ENCODE assay signal across 18 mouse cellular contexts in genomic region chr13:24272740-24273377, GRCm38 (mm10). TPM values are rescaled to one million over a fixed set of nuclear protein-coding genes. Genes with fewer than 3 reads are reported as not detected.
DNase-seq lines count a peak whose midpoint lies in the region; ATAC-seq lines count a peak whose summit lies in the region.
"Had no signal": no experiment of that assay in that cellular context is flagged by ENCODE, and none has a peak within 500 bp of the region (broad histone marks: within the 10 kb centered on the region; RNA-seq: fewer than 3 reads in every experiment).

No protein-coding gene starts in this region.

- 65% methylated on average over 4 of the region's 4 CpGs for WGBS in limb, embryonic 15.5 days
- 61% methylated on average over 4 of the region's 4 CpGs for WGBS in limb, embryonic 10.5 days
- 68% methylated on average over 4 of the region's 4 CpGs for WGBS in embryonic facial prominence, embryonic 14.5 days
- WGBS in stomach, embryonic 15.5 days: 65% methylated on average over 4 of the region's 4 CpGs

- H3K9ac ChIP-seq in limb, embryonic 15.5 days: no peak overlapping the region
- no peak overlapping the region for H3K9ac ChIP-seq in embryonic facial prominence, embryonic 14.5 days (ENCODE audit: low read depth, low read length)
- no peak overlapping the region for H3K9ac ChIP-seq in stomach, embryonic 15.5 days
- H3K9ac ChIP-seq: hindbrain, embryonic 12.5 days; limb, embryonic 12.5 days; liver, embryonic 12.5 days; midbrain, embryonic 13.5 days had no signal

- ATAC-seq in limb, embryonic 15.5 days (ENCODE audit: insufficient number of reproducible peaks, low FRiP score, low TSS enrichment, low read depth): no peak
- peak; percentile 13; the same call in 1 of the 2 replicates for ATAC-seq in embryonic facial prominence, embryonic 14.5 days (ENCODE audit: low read depth)
- ATAC-seq in stomach, embryonic 15.5 days (ENCODE audit: insufficient read depth, low FRiP score, low read depth): peak; percentile 63; the same call in 1 of the 2 replicates
- no peak for ATAC-seq in cerebellum, adult (ENCODE audit: insufficient number of reproducible peaks, low FRiP score, low TSS enrichment)
- ATAC-seq: forebrain, embryonic 14.5 days; liver, embryonic 12.5 days; midbrain, embryonic 13.5 days had no signal

- H3K27ac ChIP-seq in limb, embryonic 15.5 days: peak overlapping the region; percentile 62; the same call in 1 of the 2 replicates
- no peak overlapping the region for H3K27ac ChIP-seq in limb, embryonic 10.5 days
- no peak overlapping the region for H3K27ac ChIP-seq in embryonic facial prominence, embryonic 14.5 days (replicated peaks; ENCODE audit: low read depth, low read length)
- peak overlapping the region; percentile 77 for H3K27ac ChIP-seq in stomach, embryonic 15.5 days
- H3K27ac ChIP-seq: gastrocnemius, adult 2 months; hindbrain, embryonic 12.5 days; limb, embryonic 12.5 days; liver, embryonic 12.5 days; midbrain, embryonic 13.5 days had no signal

- H3K36me3 ChIP-seq in limb, embryonic 15.5 days: no peaks in the 10 kb centered on the region
- 0 out of 2 replicates have a peak, but pooled peaks cover 5% of the 10 kb centered on the region for H3K36me3 ChIP-seq in limb, embryonic 10.5 days
- 0 out of 2 replicates have a peak, but pooled peaks cover 3% of the 10 kb centered on the region for H3K36me3 ChIP-seq in embryonic facial prominence, embryonic 14.5 days (ENCODE audit: control insufficient read depth, insufficient read depth, low read length)
- H3K36me3 ChIP-seq in stomach, embryonic 15.5 days: 0 out of 2 replicates have a peak, but pooled peaks cover 2% of the 10 kb centered on the region
- H3K36me3 ChIP-seq: hindbrain, embryonic 12.5 days; liver, embryonic 12.5 days; midbrain, embryonic 13.5 days had no signal

- peaks cover 10% of the 10 kb centered on the region; the same call in 1 of the 2 replicates for H3K4me1 ChIP-seq in limb, embryonic 15.5 days
- H3K4me1 ChIP-seq in limb, embryonic 10.5 days: no peaks in the 10 kb centered on the region
- peaks cover 6% of the 10 kb centered on the region for H3K4me1 ChIP-seq in embryonic facial prominence, embryonic 14.5 days (ENCODE audit: control insufficient read depth, insufficient read depth, low read length)
- peaks cover 6% of the 10 kb centered on the region; the same call in 1 of the 2 replicates for H3K4me1 ChIP-seq in stomach, embryonic 15.5 days
- H3K4me1 ChIP-seq: liver, embryonic 12.5 days; midbrain, embryonic 13.5 days had no signal

- H3K4me3 ChIP-seq in limb, embryonic 15.5 days: no peak overlapping the region
- no peak overlapping the region for H3K4me3 ChIP-seq in limb, embryonic 10.5 days
- no peak overlapping the region for H3K4me3 ChIP-seq in embryonic facial prominence, embryonic 14.5 days (ENCODE audit: low read depth, low read length)
- no peak overlapping the region for H3K4me3 ChIP-seq in stomach, embryonic 15.5 days (replicated peaks)
- H3K4me3 ChIP-seq: erythroblast, embryonic 14.5 days; gastrocnemius, adult 2 months; hindbrain, embryonic 12.5 days; limb, embryonic 12.5 days; liver, embryonic 12.5 days; midbrain, embryonic 13.5 days had no signal

- H3K4me2 ChIP-seq in limb, embryonic 15.5 days: no peak overlapping the region
- no peak overlapping the region for H3K4me2 ChIP-seq in embryonic facial prominence, embryonic 14.5 days (ENCODE audit: low read depth, low read length)
- H3K4me2 ChIP-seq in stomach, embryonic 15.5 days: no peak overlapping the region
- H3K4me2 ChIP-seq: hindbrain, embryonic 12.5 days; limb, embryonic 12.5 days; liver, embryonic 12.5 days; midbrain, embryonic 13.5 days had no signal

- no peaks in the 10 kb centered on the region for H3K27me3 ChIP-seq in limb, embryonic 15.5 days
- H3K27me3 ChIP-seq in limb, embryonic 10.5 days (ENCODE audit: low read depth, poor library complexity, severe bottlenecking): no peaks in the 10 kb centered on the region
- H3K27me3 ChIP-seq in embryonic facial prominence, embryonic 14.5 days (replicated peaks; ENCODE audit: control insufficient read depth, insufficient read depth, low read length): no peaks in the 10 kb centered on the region
- H3K27me3 ChIP-seq in stomach, embryonic 15.5 days (replicated peaks): no peaks in the 10 kb centered on the region
- H3K27me3 ChIP-seq: hindbrain, embryonic 12.5 days; limb, embryonic 12.5 days; midbrain, embryonic 13.5 days had no signal

- no peak for DNase-seq in limb, embryonic 10.5 days (ENCODE audit: low spot score)
- peak; percentile 26 for DNase-seq in adipocyte (ENCODE audit: low spot score)
- peak; percentile 36 for DNase-seq in embryonic facial prominence, embryonic 14.5 days (ENCODE audit: low spot score)
- DNase-seq in MN1 (ENCODE audit: low spot score): no peak
- DNase-seq: adrenal gland, postnatal 25 days; cerebellum, adult 9-10 months; gastrocnemius, adult 2 months; thymus, adult 18-20 months; thymus, postnatal 4 days had no signal

- H3K9me3 ChIP-seq in limb, embryonic 15.5 days: no peaks in the 10 kb centered on the region
- H3K9me3 ChIP-seq in limb, embryonic 10.5 days (replicated peaks): no peaks in the 10 kb centered on the region
- no peaks in the 10 kb centered on the region for H3K9me3 ChIP-seq in embryonic facial prominence, embryonic 14.5 days (ENCODE audit: control insufficient read depth, low read length)
- H3K9me3 ChIP-seq in stomach, embryonic 15.5 days: no peaks in the 10 kb centered on the region
- H3K9me3 ChIP-seq: hindbrain, embryonic 12.5 days; limb, embryonic 12.5 days; liver, embryonic 12.5 days; midbrain, embryonic 13.5 days had no signal

RNA-seq across cellular contexts. Expression of gene Carmil1, which starts 7.7 kb away (rescaled TPM):
- 33.0 and 39.8 TPM in 2 replicates for polyA plus RNA-seq in limb, embryonic 15.5 days (2015; fragmentation: Nextera tagmentation; extraction: Ambion mirVana)
- polyA plus RNA-seq in limb, embryonic 10.5 days (2016; fragmentation: Nextera tagmentation; extraction: Ambion mirVana): 23.3 and 33.1 TPM in 2 replicates
- polyA plus RNA-seq in embryonic facial prominence, embryonic 14.5 days (2014; fragmentation: Nextera tagmentation; extraction: Ambion mirVana): 31.3 and 32.0 TPM in 2 replicates
- polyA plus RNA-seq in stomach, embryonic 15.5 days (2015; fragmentation: Nextera tagmentation; extraction: Ambion mirVana): 37.2 and 40.5 TPM in 2 replicates

RNA-seq across cellular contexts. Expression of gene Cmah, which starts 54.3 kb away (rescaled TPM):
- 0.63 and 0.77 TPM in 2 replicates for polyA plus RNA-seq in limb, embryonic 15.5 days (2015; fragmentation: Nextera tagmentation; extraction: Ambion mirVana)
- polyA plus RNA-seq in limb, embryonic 10.5 days (2016; fragmentation: Nextera tagmentation; extraction: Ambion mirVana): 0.20 and 0.35 TPM in 2 replicates
- 0.68 and 0.95 TPM in 2 replicates for polyA plus RNA-seq in embryonic facial prominence, embryonic 14.5 days (2014; fragmentation: Nextera tagmentation; extraction: Ambion mirVana)
- 0.54 and 0.67 TPM in 2 replicates for polyA plus RNA-seq in stomach, embryonic 15.5 days (2015; fragmentation: Nextera tagmentation; extraction: Ambion mirVana)

Comparison
In these comparisons a context has a peak if more than half of its experiments do, and no peak if none do; other contexts are left out.
1. H3K27ac ChIP-seq: peak in limb, embryonic 15.5 days (single experiment) and stomach, embryonic 15.5 days (single experiment); none in limb, embryonic 10.5 days (single experiment) and embryonic facial prominence, embryonic 14.5 days (single experiment).
2. ATAC-seq: peak in embryonic facial prominence, embryonic 14.5 days (single experiment) and stomach, embryonic 15.5 days (single experiment); none in limb, embryonic 15.5 days (single experiment) and cerebellum, adult (single experiment).
3. DNase-seq: peak in adipocyte (single experiment) and embryonic facial prominence, embryonic 14.5 days (single experiment); none in limb, embryonic 10.5 days (single experiment) and MN1 (single experiment).